Mouse (Mus musculus) myocyte (in vitro differentiated cells): ENCODE results near the gene Lingo3. TPM values are rescaled to one million over a fixed set of nuclear protein-coding genes. Genes with fewer than 3 reads are reported as not detected.
A peak's percentile ranks its signal among the peaks of the same experiment; 100 is the strongest.

ENCODE experiments used
- H3K27me3 ChIP-seq: one replicate; pipeline ENCODE4 v1.6.1; 2011; ENCODE audit not compliant: control insufficient read depth, insufficient read depth, insufficient read length
- H3K36me3 ChIP-seq: one replicate; pipeline ENCODE4 v1.6.1; 2011; ENCODE audit not compliant: control insufficient read depth, insufficient read depth
- H3K4me2 ChIP-seq: one replicate; pipeline ENCODE4 v1.6.1; 2011; ENCODE audit warnings: low read depth, control low read depth
- H3K4me3 ChIP-seq: one replicate; pipeline ENCODE4 v1.5.1; 2011; ENCODE audit warnings: mild to moderate bottlenecking, control low read depth, moderate library complexity
- H3K79me2 ChIP-seq: one replicate; pipeline ENCODE4 v1.6.1; 2011; ENCODE audit not compliant: control insufficient read depth, insufficient read depth
- H3ac ChIP-seq: one replicate; pipeline ENCODE4 v1.6.1; 2011; ENCODE audit not compliant: control insufficient read depth, insufficient read length
- CEBPB ChIP-seq: IDR thresholded peaks from 2 replicates; pipeline ENCODE4 v1.6.1; 2011; ENCODE audit warnings: mild to moderate bottlenecking, moderate library complexity; ENCODE audit not compliant: poor library complexity, insufficient read depth, severe bottlenecking
- E2F4 ChIP-seq: IDR thresholded peaks from one replicate; pipeline ENCODE4 v1.6.1; 2011; ENCODE audit warnings: mild to moderate bottlenecking, control low read depth, moderate library complexity; ENCODE audit not compliant: insufficient read depth
- MAX ChIP-seq: IDR thresholded peaks from one replicate; pipeline ENCODE4 v1.6.1; 2011; ENCODE audit warnings: low read depth, mild to moderate bottlenecking, control low read depth
- MYOD1 ChIP-seq, 3 experiments: IDR thresholded peaks; one replicate each; pipeline ENCODE4 v1.6.1; 2011; ENCODE audit warnings: control low read depth in 2 of 3, low read depth in 2 of 3, mild to moderate bottlenecking in 2 of 3, moderate library complexity in 1 of 3; ENCODE audit not compliant: insufficient read length in 2 of 3, control insufficient read depth in 1 of 3
- MYOG ChIP-seq, 3 experiments: IDR thresholded peaks; one replicate each; pipeline ENCODE4 v1.6.1; 2011; ENCODE audit warnings: control low read depth in 2 of 3, low read depth in 2 of 3, mild to moderate bottlenecking in 2 of 3; ENCODE audit not compliant: insufficient read length in 2 of 3, control insufficient read depth in 1 of 3, insufficient read depth in 1 of 3
- POLR2A ChIP-seq: IDR thresholded peaks from one replicate; pipeline ENCODE4 v1.6.1; 2011; ENCODE audit warnings: low read depth, mild to moderate bottlenecking, control low read depth, moderate library complexity; ENCODE audit not compliant: insufficient read length
- POLR2AphosphoS2 ChIP-seq: IDR thresholded peaks from one replicate; pipeline ENCODE4 v1.6.1; 2011; ENCODE audit warnings: low read depth, control low read depth; ENCODE audit not compliant: insufficient read length
- REST ChIP-seq: IDR thresholded peaks from one replicate; pipeline ENCODE4 v1.6.1; 2011; ENCODE audit warnings: mild to moderate bottlenecking, control low read depth, moderate library complexity; ENCODE audit not compliant: insufficient read depth, insufficient read length
- SRF ChIP-seq: IDR thresholded peaks from one replicate; pipeline ENCODE4 v1.6.1; 2011; ENCODE audit warnings: low read depth; ENCODE audit not compliant: control insufficient read depth, insufficient read length
- TCF12 ChIP-seq: IDR thresholded peaks from one replicate; pipeline ENCODE4 v1.6.1; 2011; ENCODE audit warnings: mild to moderate bottlenecking, control low read depth; ENCODE audit not compliant: poor library complexity, insufficient read depth, severe bottlenecking
- TCF3 ChIP-seq: IDR thresholded peaks from one replicate; pipeline ENCODE4 v1.6.1; 2011; ENCODE audit warnings: low read depth, control low read depth; ENCODE audit not compliant: insufficient read length
- USF1 ChIP-seq: IDR thresholded peaks from one replicate; pipeline ENCODE4 v1.6.1; 2011; ENCODE audit warnings: low read depth, mild to moderate bottlenecking, control low read depth, moderate library complexity
- polyA plus RNA-seq: library from polyadenylated mRNA; unstranded; fragments of >200 nt; fragmentation: generic; extraction: Trizol; gene quantifications from one replicate; pipeline ENCODE4 v1.2.1, GENCODE M21; 2012; ENCODE audit warnings: missing spikeins

Gene Lingo3
- polyA plus RNA-seq, 1 experiment: 0.05 TPM

DNA sequence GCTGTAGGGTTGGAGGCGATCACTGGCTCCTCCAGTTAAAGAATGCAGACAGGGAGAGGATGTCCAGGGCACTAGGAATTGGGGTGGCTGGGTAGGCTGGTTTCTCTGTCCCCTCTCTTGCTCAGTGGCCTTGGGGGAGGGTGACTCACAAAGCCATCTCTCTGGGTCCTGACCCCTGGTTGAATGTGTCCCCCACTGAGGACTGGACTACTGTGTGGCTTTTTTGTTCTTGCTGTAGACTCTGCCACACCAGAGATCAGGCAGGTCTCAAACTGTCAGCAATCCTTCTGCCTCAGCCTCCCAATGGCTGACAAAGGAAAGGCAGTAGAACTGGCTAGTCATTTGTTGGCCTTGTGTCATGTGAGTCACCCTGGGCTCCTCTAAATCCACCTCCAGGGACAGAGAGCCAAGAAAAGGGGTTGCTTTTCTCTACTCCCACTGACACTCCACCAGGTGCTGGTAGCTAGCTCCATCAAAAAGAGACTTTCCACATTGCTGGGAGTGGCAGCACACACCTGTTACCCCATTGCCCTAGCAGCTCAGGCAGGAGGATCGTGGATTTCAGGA lies 5.4 kb downstream of the Lingo3 start:
- no peaks in the 10 kb centered on the region for H3K79me2 ChIP-seq
- H3K4me2 ChIP-seq: no peak overlapping the region
- TF ChIP-seq TCF3: no peak
- TF ChIP-seq MYOD1 (IDR thresholded peaks at IDR 0.05; ENCODE audit: control insufficient read depth in 1 of 3, insufficient read length in 2 of 3, low read depth in 2 of 3): peak in 2 of 3 experiments; percentile 2 to 57
- H3K36me3 ChIP-seq: no peaks in the 10 kb centered on the region
- H3K4me3 ChIP-seq: no peak overlapping the region
- H3ac ChIP-seq: no peak overlapping the region
- peaks cover 16% of the 10 kb centered on the region for H3K27me3 ChIP-seq

- TF ChIP-seq MYOD1 (IDR thresholded peaks at IDR 0.05; ENCODE audit: control insufficient read depth in 1 of 3, insufficient read length in 2 of 3, low read depth in 2 of 3) (no peak), E2F4 (no peak), TCF3 (no peak)
- Histone ChIP-seq H3ac (no peak overlapping the region), H3K36me3 (no peaks in the 10 kb centered on the region), H3K27me3 (peaks cover 10% of the 10 kb centered on the region), H3K4me2 (no peak overlapping the region), H3K4me3 (no peak overlapping the region), H3K79me2 (no peaks in the 10 kb centered on the region)
Observed at GRCm38 (mm10) chr10:80837827-80838226, 6.0 kb downstream of the Lingo3 start.

- H3ac ChIP-seq: no peak overlapping the region
- H3K36me3 ChIP-seq: no peaks in the 10 kb centered on the region
- peaks cover 2% of the 10 kb centered on the region for H3K27me3 ChIP-seq
- TF ChIP-seq CEBPB (peak; percentile 70; the same call in 1 of the 2 replicates), MAX (no peak), REST (no peak), TCF12 (peak; percentile 83), E2F4 (no peak), MYOG (IDR thresholded peaks at IDR 0.05; ENCODE audit: control insufficient read depth in 1 of 3, insufficient read depth in 1 of 3, insufficient read length in 2 of 3, low read depth in 2 of 3) (peak; percentile 91 to 95 (median 94)), SRF (no peak), POLR2AphosphoS2 (no peak), POLR2A (no peak), TCF3 (peak; percentile 84), USF1 (no peak), MYOD1 (IDR thresholded peaks at IDR 0.05; ENCODE audit: control insufficient read depth in 1 of 3, insufficient read length in 2 of 3, low read depth in 2 of 3) (peak; percentile 62 to 96 (median 88))
- H3K79me2 ChIP-seq: no peaks in the 10 kb centered on the region
- no peak overlapping the region for H3K4me3 ChIP-seq
- peak overlapping the region; percentile 31 for H3K4me2 ChIP-seq
Observed at GRCm38 (mm10) chr10:80836949-80837379, 6.9 kb downstream of the Lingo3 start.

DNA sequence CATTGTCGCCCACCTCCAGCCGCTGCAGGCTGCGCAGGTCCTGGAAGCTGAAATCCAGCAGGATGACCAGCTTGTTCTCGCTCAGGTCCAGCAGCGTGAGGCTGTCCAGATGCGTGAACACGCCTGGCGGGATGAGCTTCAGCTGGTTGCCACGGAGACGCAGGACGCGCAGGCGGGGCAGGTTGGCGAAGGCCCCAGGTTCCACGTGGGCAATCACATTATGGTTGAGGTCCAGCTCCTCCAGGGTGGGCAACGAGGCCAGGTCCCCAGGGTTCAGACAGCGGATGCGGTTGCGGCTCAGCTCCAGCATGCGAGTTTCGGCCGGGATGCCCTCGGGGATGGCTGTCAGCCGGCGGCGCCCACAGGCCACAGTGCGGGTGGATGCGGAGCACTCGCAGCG lies 8.2 kb downstream of the Lingo3 start:
- Histone ChIP-seq H3K4me3 (no peak overlapping the region), H3K79me2 (no peaks in the 10 kb centered on the region), H3ac (no peak overlapping the region), H3K36me3 (peaks cover 2% of the 10 kb centered on the region), H3K4me2 (no peak overlapping the region), H3K27me3 (no peaks in the 10 kb centered on the region)
- no peak for TF ChIP-seq SRF
- TF ChIP-seq MAX: no peak
- no peak for TF ChIP-seq MYOD1 (IDR thresholded peaks at IDR 0.05; ENCODE audit: control insufficient read depth in 1 of 3, insufficient read length in 2 of 3, low read depth in 2 of 3)
- no peak for TF ChIP-seq REST
- no peak for TF ChIP-seq CEBPB
- TF ChIP-seq POLR2AphosphoS2: no peak
- TF ChIP-seq TCF3: no peak
- no peak for TF ChIP-seq TCF12
- no peak for TF ChIP-seq E2F4

DNA sequence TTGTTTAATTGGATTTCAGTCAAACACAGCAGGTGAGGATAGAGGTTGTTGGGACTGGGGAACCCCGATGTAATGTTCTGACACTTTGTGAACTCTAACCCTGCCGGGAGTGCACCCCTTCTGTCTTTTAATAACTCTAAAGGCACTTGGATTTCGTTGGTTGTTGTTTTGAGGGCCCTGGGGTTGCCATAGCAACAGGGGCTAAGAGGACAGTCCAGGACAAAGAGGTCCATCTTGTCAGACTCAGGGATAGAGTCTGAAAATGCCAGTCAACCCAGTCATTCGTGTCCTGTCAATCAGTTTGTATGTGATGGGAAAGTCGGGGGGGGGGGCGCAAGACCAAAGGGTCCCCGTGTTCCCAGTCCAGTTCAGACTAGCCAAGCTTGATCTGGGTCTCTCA lies 11.0 kb downstream of the Lingo3 start:
- no peaks in the 10 kb centered on the region for H3K27me3 ChIP-seq
- no peak overlapping the region for H3ac ChIP-seq
- H3K4me3 ChIP-seq: no peak overlapping the region
- peaks cover 14% of the 10 kb centered on the region for H3K79me2 ChIP-seq
- no peak for TF ChIP-seq MAX
- TF ChIP-seq MYOD1 (IDR thresholded peaks at IDR 0.05; ENCODE audit: control insufficient read depth in 1 of 3, insufficient read length in 2 of 3, low read depth in 2 of 3): no peak
- TF ChIP-seq REST: no peak
- no peak for TF ChIP-seq SRF
- TF ChIP-seq CEBPB: no peak
- TF ChIP-seq POLR2A: no peak
- no peak for TF ChIP-seq MYOG (IDR thresholded peaks at IDR 0.05; ENCODE audit: control insufficient read depth in 1 of 3, insufficient read depth in 1 of 3, insufficient read length in 2 of 3, low read depth in 2 of 3)
- TF ChIP-seq POLR2AphosphoS2: no peak
- no peak for TF ChIP-seq E2F4
- TF ChIP-seq USF1: no peak
- TF ChIP-seq TCF3: no peak
- TF ChIP-seq TCF12: no peak
- peaks cover 14% of the 10 kb centered on the region for H3K36me3 ChIP-seq
- no peak overlapping the region for H3K4me2 ChIP-seq
